Mouse (Mus musculus): ENCODE results near the gene Olfr575.

- TF ChIP-seq CTCF (IDR thresholded peaks at IDR 0.05; ENCODE audit: borderline replicate concordance, extremely low read depth, insufficient read depth, insufficient read length) (no peak), POLR2A (IDR thresholded peaks at IDR 0.05; ENCODE audit: borderline replicate concordance, extremely low read depth, insufficient read depth, insufficient read length, poor library complexity, severe bottlenecking) (no peak)
Observed at GRCm38 (mm10) chr7:102927105-102927504, 31.5 kb downstream of the Olfr575 start.

All from brain, embryonic 14.5 days (tissue).